Mouse (Mus musculus) kidney, adult 10 weeks (tissue): ENCODE results near the gene Ccdc7a. TPM values are rescaled to one million over a fixed set of nuclear protein-coding genes. Genes with fewer than 3 reads are reported as not detected.

ENCODE experiments used
- polyA plus RNA-seq: library from polyadenylated mRNA; stranded (reverse); fragments of 350-450 nt; fragmentation: Illumina TruSeq; extraction: RNeasy Lipid Tissue Mini Kit (QIAGEN cat#74804); gene quantifications from one replicate; pipeline ENCODE4 v1.2.3, GENCODE M21; 2014; ENCODE audit warnings: low read depth, low replicate concordance

The Ccdc7a gene
- not detected for polyA plus RNA-seq

DNA sequence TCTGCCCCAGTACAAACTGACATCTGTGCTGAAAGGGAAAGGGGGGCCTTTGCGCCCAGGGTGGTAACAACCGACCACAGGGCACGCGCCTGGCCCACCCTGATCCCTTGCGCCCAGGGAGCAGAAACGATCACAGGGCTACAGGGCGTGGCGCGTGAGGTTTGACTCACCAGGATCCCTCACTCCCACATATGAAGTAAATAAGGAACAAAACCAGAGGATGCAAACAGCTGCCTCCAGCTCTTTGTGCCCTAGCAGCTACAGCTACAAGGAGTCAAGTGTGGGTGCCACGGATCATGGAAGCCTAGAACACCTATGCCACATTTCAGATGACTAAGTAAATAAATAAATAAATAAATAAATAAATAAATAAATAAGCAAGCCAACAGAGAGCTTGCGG is at the start of gene Ccdc7a:
Gene Ccdc7a, minus strand, starts transcription at position 101 of the 400 bp plus-strand sequence.

DNA sequence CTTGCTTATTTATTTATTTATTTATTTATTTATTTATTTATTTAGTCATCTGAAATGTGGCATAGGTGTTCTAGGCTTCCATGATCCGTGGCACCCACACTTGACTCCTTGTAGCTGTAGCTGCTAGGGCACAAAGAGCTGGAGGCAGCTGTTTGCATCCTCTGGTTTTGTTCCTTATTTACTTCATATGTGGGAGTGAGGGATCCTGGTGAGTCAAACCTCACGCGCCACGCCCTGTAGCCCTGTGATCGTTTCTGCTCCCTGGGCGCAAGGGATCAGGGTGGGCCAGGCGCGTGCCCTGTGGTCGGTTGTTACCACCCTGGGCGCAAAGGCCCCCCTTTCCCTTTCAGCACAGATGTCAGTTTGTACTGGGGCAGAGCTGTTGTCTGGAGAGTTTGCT is 1.5 kb upstream of the Ccdc7a start, which contains the start of gene Ccdc7b:
Gene Ccdc7b, plus strand, starts transcription at position 301 of the 400 bp plus-strand sequence.

DNA sequence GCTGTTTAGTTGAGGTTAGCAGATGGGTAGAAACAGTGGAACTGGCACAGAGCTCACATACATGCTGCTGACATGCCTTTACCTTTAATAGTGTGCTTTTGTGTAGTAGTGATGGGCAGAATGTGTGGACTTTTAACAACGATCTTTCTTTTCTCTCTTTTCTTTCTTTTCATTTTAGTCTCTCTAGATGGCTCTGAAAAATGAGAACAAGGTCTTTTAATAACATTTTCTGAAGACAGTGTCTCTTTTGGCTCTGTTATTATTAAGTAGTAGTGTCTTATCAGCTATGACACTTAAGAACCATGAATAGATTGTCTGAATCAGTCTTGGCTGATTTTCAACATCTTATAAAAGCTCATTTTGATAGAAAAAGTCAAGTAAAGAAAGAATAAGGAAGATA is 266.7 kb downstream of the Ccdc7a start, which contains the start of gene Gm3952:
Gene Gm3952, minus strand, starts transcription at position 101 of the 400 bp plus-strand sequence.

DNA sequence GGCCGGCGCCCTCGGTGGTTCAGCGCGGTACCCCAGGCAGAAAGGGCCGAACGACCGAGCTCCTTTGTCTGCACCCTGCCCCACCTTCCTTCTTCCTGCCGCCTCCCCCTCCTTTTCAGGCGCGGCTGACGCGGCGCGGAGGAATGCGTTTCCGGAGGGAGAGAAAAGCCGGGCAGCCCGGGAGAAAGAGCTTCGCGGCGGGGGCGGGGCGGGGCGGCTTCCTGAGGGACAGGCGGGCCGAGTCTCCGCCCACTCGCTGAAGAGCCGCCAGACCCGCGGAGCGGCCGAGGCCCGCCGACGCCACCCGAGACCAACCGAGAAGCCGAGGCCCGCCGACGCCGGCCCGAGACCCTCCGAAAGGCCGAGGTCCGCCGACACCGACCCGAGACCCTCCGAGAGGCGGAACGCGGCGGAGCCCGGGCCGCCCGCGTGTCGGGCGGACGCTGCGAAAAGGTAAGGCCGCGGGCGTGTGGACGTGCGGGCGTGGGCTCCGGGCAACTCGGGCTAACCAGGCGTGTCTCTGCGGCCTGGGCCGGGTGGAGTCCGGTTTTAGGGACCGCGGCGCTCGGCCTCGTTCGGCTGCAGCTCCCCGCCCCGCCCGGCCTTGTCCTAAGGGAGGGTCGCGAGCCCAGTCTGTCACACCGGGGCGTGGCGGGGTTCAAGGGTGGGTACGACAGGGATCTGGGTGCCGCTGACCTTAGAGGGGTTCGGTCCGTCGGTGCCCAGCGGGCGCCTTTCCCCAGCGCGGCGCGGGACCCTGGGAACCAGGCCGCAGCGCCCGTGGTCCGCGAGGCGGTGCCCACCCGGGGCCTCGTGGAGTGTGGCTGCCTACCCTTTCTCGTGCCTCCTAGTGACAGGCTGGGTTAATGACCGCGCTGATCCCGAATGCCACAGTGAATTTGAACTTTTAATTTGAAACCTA is 379.5 kb downstream of the Ccdc7a start, which contains the start of gene Itgb1:
Gene Itgb1, plus strand, starts transcription at position 148 of the 922 bp plus-strand sequence.

Other genes with a start within 250 kb of the Ccdc7a start
- not detected for gene Ccdc7b, start 1.6 kb upstream of the Ccdc7a start, polyA plus RNA-seq
- not detected for gene Gm10999, start 66.1 kb upstream of the Ccdc7a start, polyA plus RNA-seq
- gene 2610044O15Rik8, start 168.9 kb upstream of the Ccdc7a start, polyA plus RNA-seq: 52.6 TPM